Mouse (Mus musculus) bone marrow macrophage, adult 2 months (primary cell): ENCODE measurements around the gene Clcn7.

ENCODE experiments used
- CTCF ChIP-seq: IDR thresholded peaks from 2 replicates; pipeline ENCODE4 v1.5.1; 2012; ENCODE audit warnings: low read depth, mild to moderate bottlenecking, low read length, moderate library complexity
- POLR2A ChIP-seq: IDR thresholded peaks from 2 replicates; pipeline ENCODE4 v1.6.1; 2012; ENCODE audit warnings: mild to moderate bottlenecking, low read depth, low read length, borderline replicate concordance

- no peak for TF ChIP-seq CTCF
- TF ChIP-seq POLR2A = no peak
These were observed 5.5 kb upstream of the Clcn7 start for GRCm38 (mm10) chr17:25127681-25128080.
